Mouse (Mus musculus) neural tube, embryonic 10.5 days (tissue): ENCODE measurements around the gene Ppp2r3c.
"Not testable (repeated sequence)": the region's sequence is repeated elsewhere in the genome, so short reads cannot be mapped to it uniquely, and the experiment has no call there.

Experiments used
- DNase-seq: peaks from one replicate; pipeline ENCODE4 v3.0.0-alpha.2; 2017; ENCODE audit warnings: low spot score; ENCODE audit errors: extremely low spot score

Gene Ppp2r3c

GRCm38 (mm10) chr12:55277583-55277982, 25.2 kb downstream of the Ppp2r3c start:
- not testable (repeated sequence) for DNase-seq

- DNase-seq, result no peak
Observed at GRCm38 (mm10) chr12:55272243-55272642, 30.6 kb downstream of the Ppp2r3c start.

GRCm38 (mm10) chr12:55263385-55263784, 39.4 kb downstream of the Ppp2r3c start:
- DNase-seq, result not testable (repeated sequence)

GRCm38 (mm10) chr12:55261950-55262349, 40.8 kb downstream of the Ppp2r3c start:
- not testable (repeated sequence) for DNase-seq

- DNase-seq, result not testable (repeated sequence)
Observed at GRCm38 (mm10) chr12:55242243-55242642, 60.6 kb downstream of the Ppp2r3c start.

- DNase-seq, result not testable (repeated sequence)
Observed at GRCm38 (mm10) chr12:55230520-55230861, 72.3 kb downstream of the Ppp2r3c start.

- not testable (repeated sequence) for DNase-seq
Observed at GRCm38 (mm10) chr12:55229626-55230519, 72.9 kb downstream of the Ppp2r3c start, which contains the start of gene Srp54c. Srp54c (plus strand) TSS chr12:55230168.
